Mouse (Mus musculus): ENCODE results near the gene Gm5105.

- TF ChIP-seq CTCF (IDR thresholded peaks at IDR 0.05; ENCODE audit: extremely low read depth, insufficient read length, insufficient replicate concordance, low read depth, low read length) (no peak), POLR2A (IDR thresholded peaks at IDR 0.05; ENCODE audit: low read depth, low read length) (no peak)
Measured at GRCm38 (mm10) chr3:138026286-138026685, 40.9 kb downstream of the Gm5105 start.

All from small intestine, adult 2 months (tissue).